In genomic region chrX:163128626-163129025, GRCm38 (mm10) we compare ENCODE assay signal across 16 mouse cellular contexts.
"Had no signal": no experiment of that assay in that cellular context is flagged by ENCODE, and none has a peak within 500 bp of the region (broad histone marks: within the 10 kb centered on the region; RNA-seq: fewer than 3 reads in every experiment).

No protein-coding gene starts in this region.

- H3K4me3 ChIP-seq: megakaryocyte, embryonic 14.5 days; midbrain, embryonic 13.5 days; midbrain, embryonic 15.5 days; neural tube, embryonic 12.5 days; stomach, embryonic 15.5 days had no signal

- H3K36me3 ChIP-seq: midbrain, embryonic 13.5 days; midbrain, embryonic 15.5 days; neural tube, embryonic 12.5 days; stomach, embryonic 15.5 days had no signal

- H3K9me3 ChIP-seq: megakaryocyte, embryonic 14.5 days; midbrain, embryonic 13.5 days; midbrain, embryonic 15.5 days; neural tube, embryonic 12.5 days; stomach, embryonic 15.5 days had no signal

- H3K27ac ChIP-seq: liver, embryonic 14.5 days; midbrain, embryonic 13.5 days; midbrain, embryonic 15.5 days; neural tube, embryonic 12.5 days; stomach, embryonic 15.5 days had no signal

- H3K27me3 ChIP-seq: neural tube, embryonic 12.5 days; stomach, embryonic 15.5 days had no signal

- DNase-seq: lung, adult 18-20 months; lung, embryonic 14.5 days; lung, postnatal 10 days; lung, postnatal 4 days; right cerebral cortex, postnatal 14 days; spleen, adult 18-20 months; thymus, adult 18-20 months; thymus, postnatal 14 days; thymus, postnatal 36 days had no signal

- H3K9ac ChIP-seq: liver, embryonic 14.5 days; lung, embryonic 14.5 days; midbrain, embryonic 13.5 days; midbrain, embryonic 15.5 days; neural tube, embryonic 12.5 days; stomach, embryonic 15.5 days had no signal

- H3K4me1 ChIP-seq: megakaryocyte, embryonic 14.5 days; midbrain, embryonic 13.5 days; midbrain, embryonic 15.5 days; neural tube, embryonic 12.5 days; stomach, embryonic 15.5 days had no signal

- H3K4me2 ChIP-seq: lung, embryonic 14.5 days; midbrain, embryonic 11.5 days; midbrain, embryonic 13.5 days; midbrain, embryonic 15.5 days; neural tube, embryonic 12.5 days; stomach, embryonic 15.5 days had no signal

- ATAC-seq: midbrain, embryonic 13.5 days; midbrain, embryonic 15.5 days had no signal
